Mouse (Mus musculus): ENCODE measurements around the gene Adamts6.

Gene Adamts6

GRCm38 (mm10) chr13:104287366-104288225 lies at the start of gene Adamts6:
Adamts6 (plus strand) TSS chr13:104287835.
- DNase-seq = peak; percentile 59

GRCm38 (mm10) chr13:104258997-104259396 lies 28.6 kb upstream of the Adamts6 start:
- no peak for DNase-seq

- DNase-seq = peak; percentile 68
These were observed 2.6 kb upstream of the Adamts6 start for GRCm38 (mm10) chr13:104285031-104285431.

DNA sequence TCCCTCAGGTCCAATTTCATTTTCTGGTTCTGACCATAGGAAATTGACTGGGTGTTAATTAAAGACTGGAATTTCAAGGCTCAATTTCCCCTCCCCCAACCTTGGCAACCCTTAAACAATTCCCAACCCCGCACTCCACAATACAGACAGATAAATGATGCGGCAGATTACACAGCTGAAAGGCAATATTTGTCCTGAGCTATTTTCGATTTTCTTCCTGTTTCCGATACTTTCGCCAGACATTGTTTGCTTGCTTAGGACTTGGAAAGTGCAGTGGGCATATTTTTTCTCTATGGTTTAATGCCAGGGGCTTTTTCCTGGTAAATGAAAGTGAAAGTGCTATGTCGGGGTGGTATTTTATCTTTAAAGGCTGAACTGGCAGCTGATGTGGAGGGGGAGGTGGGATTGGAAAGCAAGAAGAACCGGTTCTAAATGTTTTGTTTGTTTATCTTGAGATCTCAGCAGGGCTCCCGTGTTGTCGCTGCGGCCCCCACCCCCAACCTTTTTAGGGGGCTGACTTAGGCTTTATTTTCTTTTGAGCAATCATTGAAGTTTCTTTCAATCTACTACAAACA lies 1.8 kb upstream of the Adamts6 start:
- peak; percentile 34 for DNase-seq

GRCm38 (mm10) chr13:104286336-104286735 lies 1.3 kb upstream of the Adamts6 start:
- DNase-seq = peak; percentile 15

DNA sequence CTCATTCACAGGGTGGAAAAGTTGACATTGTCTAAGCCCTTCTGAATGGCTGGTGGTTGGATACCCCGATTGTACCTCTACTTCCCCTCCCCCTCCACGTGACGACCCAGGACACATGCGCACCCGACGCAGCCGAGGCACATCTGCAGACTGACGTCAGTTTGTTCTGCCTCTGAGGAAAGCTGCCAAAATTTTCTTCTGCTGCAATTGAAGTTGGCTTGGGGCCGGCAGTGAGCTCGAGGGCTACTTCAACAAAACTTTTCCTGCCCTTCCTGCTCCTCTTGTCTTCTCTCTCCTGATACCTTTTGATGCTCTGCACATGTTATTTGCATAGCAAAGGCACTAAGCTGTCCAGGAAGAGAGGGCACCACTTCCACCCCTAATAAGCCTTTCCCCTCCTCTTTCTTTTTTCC lies 732 bp upstream of the Adamts6 start:
- peak; percentile 94 for DNase-seq

DNA sequence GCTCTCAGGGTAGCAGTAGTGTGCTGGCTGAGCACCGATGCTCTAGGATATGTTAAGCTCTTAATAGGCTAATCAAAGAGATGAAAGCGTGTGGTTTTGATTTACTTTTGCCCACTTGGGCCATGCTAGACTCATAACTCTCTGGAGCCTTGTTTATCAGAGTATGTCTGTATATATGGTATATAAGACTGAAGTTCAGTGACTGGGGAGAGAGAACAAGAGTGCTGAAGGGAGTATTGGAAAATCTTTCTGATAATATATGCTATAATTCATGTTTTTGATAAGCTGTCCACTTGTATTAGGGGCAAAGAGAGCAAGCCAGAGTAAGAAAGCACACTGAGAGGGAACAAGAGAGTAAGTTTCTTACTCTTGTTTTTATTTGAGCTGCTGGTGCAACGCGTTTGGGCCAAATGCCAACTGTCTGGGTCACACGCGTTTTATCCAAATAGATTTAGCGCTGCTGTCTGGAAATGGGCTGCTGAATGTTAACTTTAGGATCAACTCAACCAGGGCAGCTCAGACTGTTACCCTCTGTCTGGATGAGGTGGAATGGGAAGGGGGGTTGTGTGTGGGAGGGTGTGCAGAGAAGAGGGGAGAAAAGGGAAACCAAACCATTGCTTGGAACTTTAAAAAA lies 708 bp downstream of the Adamts6 start:
- DNase-seq = peak; percentile 70

- DNase-seq = no peak
These were observed 1.5 kb downstream of the Adamts6 start for GRCm38 (mm10) chr13:104289176-104289575.

GRCm38 (mm10) chr13:104295472-104295871 lies 7.8 kb downstream of the Adamts6 start:
- no peak for DNase-seq

- no peak for DNase-seq
These were observed 41.7 kb downstream of the Adamts6 start for GRCm38 (mm10) chr13:104329336-104329735.

DNA sequence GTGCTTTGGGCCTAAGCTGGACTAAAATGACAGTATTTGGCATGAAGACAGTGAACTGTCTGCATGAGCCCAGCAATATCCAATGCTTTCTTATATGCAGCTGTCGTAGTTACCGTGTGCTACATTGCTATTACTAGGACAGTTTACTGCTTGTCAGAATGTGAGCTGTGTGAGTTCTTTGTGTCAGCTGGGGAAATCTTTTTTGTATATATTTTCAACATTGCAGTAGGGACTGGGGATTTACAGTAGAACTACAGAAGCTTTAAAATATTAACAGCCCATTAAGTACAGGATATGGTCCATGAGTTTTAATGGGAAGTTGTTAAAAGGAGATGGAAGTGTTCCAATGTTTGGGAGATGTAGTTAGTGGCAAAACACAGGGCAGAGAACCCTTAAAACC lies 42.1 kb downstream of the Adamts6 start:
- DNase-seq = no peak

DNA sequence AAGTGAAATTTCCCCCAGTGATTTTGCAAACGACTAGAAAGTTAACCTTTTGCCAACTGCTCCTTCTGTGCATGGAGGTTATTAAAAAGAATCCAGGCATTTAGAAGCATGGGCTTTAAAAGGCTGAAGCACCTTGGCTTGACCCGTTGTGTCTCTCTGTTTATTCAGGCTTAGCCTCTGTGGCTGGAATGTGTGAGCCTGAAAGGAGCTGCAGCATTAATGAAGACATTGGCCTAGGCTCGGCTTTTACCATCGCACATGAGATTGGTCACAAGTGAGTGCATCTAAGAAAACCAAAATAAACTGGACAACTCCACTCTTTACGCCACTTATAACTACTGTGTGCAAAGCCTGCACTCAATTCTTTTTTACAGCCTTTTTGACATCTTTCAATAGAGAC lies 65.0 kb downstream of the Adamts6 start:
- DNase-seq = peak; percentile 38

DNA sequence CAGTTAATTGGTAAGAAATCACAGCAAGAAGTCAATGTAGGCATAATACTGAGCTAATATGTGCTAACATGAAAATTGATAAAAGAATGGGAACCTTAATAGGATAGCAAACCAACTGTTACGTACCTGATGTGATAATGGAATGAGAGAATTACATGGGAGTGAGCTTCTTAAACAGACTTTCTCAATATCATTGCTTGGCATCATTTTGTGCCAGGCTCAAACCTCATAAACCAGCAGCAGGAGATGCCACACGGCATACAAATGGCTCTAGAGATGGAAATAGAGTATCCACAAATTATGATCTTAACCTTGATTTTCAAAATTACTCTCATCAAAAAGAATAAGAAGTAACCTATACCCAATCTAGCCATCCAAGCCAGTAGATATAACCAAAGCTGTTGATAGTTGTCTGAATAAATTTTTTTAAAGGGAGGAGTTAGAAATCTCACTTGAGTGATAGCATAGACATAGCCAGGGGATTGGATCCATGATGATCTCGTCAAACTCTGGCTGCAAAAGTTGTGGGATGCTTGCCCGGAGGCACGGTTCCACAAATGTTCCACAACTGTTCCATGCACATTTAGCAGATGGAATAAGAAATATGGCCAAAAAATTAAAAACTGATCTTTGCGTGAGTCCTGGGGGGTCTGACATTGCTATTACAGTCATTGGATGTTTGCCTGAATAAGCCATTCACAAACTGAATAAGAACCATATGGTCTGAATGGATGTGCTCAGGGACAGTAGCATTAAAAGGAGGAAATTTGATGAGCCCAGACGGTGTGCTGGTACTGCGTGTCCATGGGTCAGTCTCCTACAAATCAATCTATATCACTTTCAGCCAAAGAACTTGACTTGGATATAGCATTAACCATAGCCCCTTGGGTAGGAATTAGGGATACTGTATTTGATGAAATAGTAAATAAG lies 106.1 kb downstream of the Adamts6 start:
- no peak for DNase-seq

DNA sequence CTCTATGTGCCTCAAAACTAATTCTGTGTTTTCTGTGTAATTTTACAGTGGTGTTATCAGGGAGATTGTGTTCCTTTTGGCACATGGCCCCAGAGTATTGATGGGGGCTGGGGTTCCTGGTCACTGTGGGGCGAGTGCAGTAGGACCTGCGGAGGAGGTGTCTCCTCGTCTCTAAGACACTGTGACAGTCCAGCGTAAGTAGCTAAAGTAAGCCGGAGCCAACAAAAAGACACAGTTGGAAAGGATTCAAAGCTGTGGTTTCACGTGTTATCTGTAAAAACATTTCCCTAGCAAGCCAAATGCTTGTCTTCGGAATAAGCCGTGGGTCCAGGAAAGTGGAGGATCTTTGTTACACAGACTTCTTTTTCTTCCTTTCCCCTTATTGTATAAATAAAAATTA lies 110.2 kb downstream of the Adamts6 start:
- DNase-seq = no peak

DNA sequence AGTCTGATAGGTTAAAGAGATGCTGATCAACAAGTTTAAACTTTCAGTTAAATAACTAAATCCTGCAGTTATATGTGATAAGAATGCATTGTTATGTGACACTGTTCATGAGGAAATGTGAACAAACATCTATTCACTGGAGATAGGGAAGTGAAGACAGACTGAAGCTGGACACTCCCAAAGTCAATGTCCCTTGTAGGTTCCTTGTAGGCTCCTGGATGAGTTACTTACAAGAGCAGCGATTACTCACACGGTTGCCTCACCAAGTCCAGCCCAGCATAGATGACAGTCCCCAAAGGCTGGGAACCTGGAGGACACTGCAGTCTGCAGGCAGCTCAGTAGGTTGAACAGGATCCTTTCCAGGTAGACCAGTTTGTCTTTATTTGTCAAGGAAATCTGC lies 145.1 kb downstream of the Adamts6 start:
- DNase-seq = no peak

- no peak for DNase-seq
These were observed 154.9 kb downstream of the Adamts6 start for GRCm38 (mm10) chr13:104442559-104442958.

DNA sequence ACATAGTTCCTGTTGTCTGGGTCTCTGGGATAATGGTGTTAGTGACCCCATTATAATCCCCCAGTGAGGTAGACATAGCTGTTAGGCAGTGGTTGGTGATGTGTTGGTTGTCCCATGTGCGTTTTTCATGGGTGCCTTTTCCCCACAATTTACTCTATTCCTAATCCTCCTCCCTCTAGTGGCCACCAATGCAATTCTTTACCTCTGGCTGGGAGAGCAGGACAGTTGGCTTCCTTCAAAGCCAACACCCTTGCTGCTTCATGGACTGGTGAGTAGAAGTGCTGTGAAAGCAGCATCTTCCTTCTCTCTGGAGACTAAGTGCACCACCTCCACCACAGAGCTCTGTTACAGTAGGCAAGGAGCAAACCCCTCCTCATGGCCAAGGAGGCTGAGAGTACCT lies 157.8 kb downstream of the Adamts6 start:
- DNase-seq = no peak

DNA sequence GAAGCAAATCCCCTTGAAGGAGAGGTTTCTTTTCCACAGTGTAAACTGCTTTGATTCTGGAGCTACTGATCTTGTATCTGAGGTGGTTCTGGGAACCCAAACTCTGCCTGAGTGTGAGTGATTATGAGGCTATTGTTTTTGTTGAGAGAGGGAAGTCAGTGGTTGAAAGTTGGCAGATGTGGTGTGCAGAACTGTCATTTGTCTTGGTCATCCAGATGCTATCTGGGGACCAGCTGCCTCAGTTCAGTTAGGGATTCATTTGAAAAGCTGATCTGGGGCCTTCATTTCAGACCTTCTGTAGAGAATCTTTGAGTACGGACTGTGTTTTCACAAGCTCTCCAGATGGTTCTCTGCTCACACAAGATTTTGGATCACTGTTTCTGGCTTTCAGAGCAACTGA lies 159.3 kb downstream of the Adamts6 start:
- no peak for DNase-seq

- no peak for DNase-seq
These were observed 159.8 kb downstream of the Adamts6 start for GRCm38 (mm10) chr13:104447470-104447869.

DNA sequence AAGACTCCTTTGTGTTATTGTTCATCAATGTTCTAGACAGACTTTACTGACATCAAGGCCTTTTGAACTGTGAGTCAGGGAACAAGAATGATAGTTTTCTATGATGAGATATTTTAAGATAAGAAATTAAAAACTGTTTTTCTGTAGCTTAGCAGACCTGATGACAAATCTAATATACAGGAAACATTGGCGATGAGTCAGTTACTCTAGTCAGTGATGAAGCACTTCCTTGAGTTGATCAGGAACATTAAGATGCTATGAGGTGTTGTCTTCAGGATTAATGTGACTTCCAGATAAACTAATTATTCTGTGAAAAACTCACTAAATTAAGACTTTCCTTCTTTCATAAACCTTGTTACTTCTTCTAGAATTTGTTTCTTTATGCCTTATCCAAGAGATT lies 160.7 kb downstream of the Adamts6 start:
- DNase-seq = no peak

- no peak for DNase-seq
These were observed 165.8 kb downstream of the Adamts6 start for GRCm38 (mm10) chr13:104453271-104453974.

GRCm38 (mm10) chr13:104460287-104460686 lies 172.7 kb downstream of the Adamts6 start:
- DNase-seq = no peak

Measured in embryo, embryonic 11 days (tissue).